Mouse (Mus musculus) hematopoietic stem cell, adult 5-6 weeks (primary cell): ENCODE results near the gene Dnajc13. TPM values are rescaled to one million over a fixed set of nuclear protein-coding genes. Genes with fewer than 3 reads are reported as not detected.

Experiments
- ATAC-seq, 2 experiments: fragments of 125-278 bp in 1 of 2; replicated peaks in 1 of 2; 2 replicates each; pipeline ENCODE4 v1.8.0; 2016 to 2017; ENCODE audit warnings: inconsistent platforms in 2 of 2, mild to moderate bottlenecking in 2 of 2, moderate number of reproducible peaks in 2 of 2, low read depth in 1 of 2, moderate TSS enrichment in 1 of 2; ENCODE audit not compliant: low FRiP score in 2 of 2, poor library complexity in 2 of 2, severe bottlenecking in 2 of 2, insufficient read depth in 1 of 2, low TSS enrichment in 1 of 2
- total RNA-seq: library from RNA; stranded (forward); fragments of 172-1452, 232-1000 nt; gene quantifications from 2 replicates; pipeline ENCODE4 v1.2.3, GENCODE M21; 2017

Dnajc13 gene
- total RNA-seq, 1 experiment from 2014 or later = 37.9 TPM

GRCm38 (mm10) chr9:104102901-104103300 is 159.8 kb downstream of the Dnajc13 start:
- ATAC-seq = no peak

- ATAC-seq = no peak
Observed at GRCm38 (mm10) chr9:104102301-104102700, 160.4 kb downstream of the Dnajc13 start.

GRCm38 (mm10) chr9:104101458-104101857 is 161.3 kb downstream of the Dnajc13 start:
- no peak for ATAC-seq

Other genes with a start within 250 kb of the Dnajc13 start
- not detected in 2 replicates for gene Gm28305, start 222.3 kb downstream of the Dnajc13 start, total RNA-seq
- 28.6 and 41.3 TPM in 2 replicates for gene Uba5, start 199.8 kb downstream of the Dnajc13 start, total RNA-seq
- gene Acad11, start 199.6 kb downstream of the Dnajc13 start, total RNA-seq = 22.4 and 22.8 TPM in 2 replicates
- gene Ackr4, start 136.0 kb downstream of the Dnajc13 start, total RNA-seq = not detected in 2 replicates
- 4.5 and 5.4 TPM in 2 replicates for gene Acpp, start 74.8 kb upstream of the Dnajc13 start, total RNA-seq